Mouse (Mus musculus) embryonic facial prominence, embryonic 10.5 days (tissue): ENCODE results near the gene Fbln2. TPM values are rescaled to one million over a fixed set of nuclear protein-coding genes. Genes with fewer than 3 reads are reported as not detected.
"Not testable (repeated sequence)": the region's sequence is repeated elsewhere in the genome, so short reads cannot be mapped to it uniquely, and the experiment has no call there.

ENCODE experiments used
- DNase-seq: peaks from one replicate; pipeline ENCODE4 v3.0.0-alpha.2; 2017; ENCODE audit warnings: low spot score
- H3K27ac ChIP-seq: fragments of 300-500 bp; sonication (generic); replicated peaks from 2 replicates; pipeline ENCODE4 v1.5.1; 2016; ENCODE audit warnings: mild to moderate bottlenecking
- H3K27me3 ChIP-seq: fragments of 300-500 bp; sonication (generic); replicated peaks from 2 replicates; pipeline ENCODE4 v1.6.1; 2016; ENCODE audit warnings: low read depth, mild to moderate bottlenecking; ENCODE audit not compliant: poor library complexity, severe bottlenecking
- H3K36me3 ChIP-seq: fragments of 300-500 bp; sonication (generic); replicated peaks from 2 replicates; pipeline ENCODE4 v1.6.1; 2016; ENCODE audit warnings: mild to moderate bottlenecking, moderate library complexity
- H3K4me1 ChIP-seq: fragments of 300-500 bp; sonication (generic); 2 replicates; pipeline ENCODE4 v1.6.1; 2016
- H3K4me3 ChIP-seq: fragments of 300-500 bp; sonication (generic); 2 replicates; pipeline ENCODE4 v1.5.1; 2016; ENCODE audit warnings: mild to moderate bottlenecking, moderate library complexity
- H3K9me3 ChIP-seq: fragments of 300-500 bp; sonication (generic); 2 replicates; pipeline ENCODE4 v1.6.1; 2016; ENCODE audit warnings: mild to moderate bottlenecking
- WGBS: fragments of 180-500 bp; shearing (Covaris S2); methylation state at CpG from one replicate; pipeline ENCODE4 v1.1.7; 2016; 5-methylcytosine and 5-hydroxymethylcytosine counted together
- polyA plus RNA-seq: library from polyadenylated mRNA; unstranded; fragments of >200 nt; fragmentation: Nextera tagmentation; extraction: Ambion mirVana; gene quantifications from 2 replicates; pipeline ENCODE4 v1.2.1, GENCODE M21; 2016

The Fbln2 gene
- polyA plus RNA-seq = 56.6 and 69.0 TPM in 2 replicates

- peaks cover 65% of the 10 kb centered on the region for H3K4me1 ChIP-seq
Measured at GRCm38 (mm10) chr6:91212155-91212554, at the start of gene Fbln2. Fbln2 (plus strand) TSS chr6:91212455.

GRCm38 (mm10) chr6:91163195-91163911 lies 48.9 kb upstream of the Fbln2 start:
- Histone ChIP-seq H3K4me3 (no peak overlapping the region), H3K4me1 (peaks cover 31% of the 10 kb centered on the region), H3K27ac (no peak overlapping the region), H3K9me3 (no peaks in the 10 kb centered on the region), H3K36me3 (peaks cover 11% of the 10 kb centered on the region), H3K27me3 (no peaks in the 10 kb centered on the region)
- DNase-seq = no peak
- 85% methylated on average over 5 of the region's 5 CpGs for WGBS

More at GRCm38 (mm10) chr6:91212155-91212554, at the start of gene Fbln2:
- DNase-seq, H3K9me3 ChIP-seq, H3K36me3 ChIP-seq: not testable (repeated sequence)
- Histone ChIP-seq H3K4me3 (peak within 1 kb of the TSS; percentile 64), H3K27ac (peak within 1 kb of the TSS; percentile 86), H3K27me3 (peaks cover 29% of the 10 kb centered on the region)

GRCm38 (mm10) chr6:91164584-91164983 lies 47.7 kb upstream of the Fbln2 start:
- peaks cover 21% of the 10 kb centered on the region for H3K4me1 ChIP-seq
- H3K27ac ChIP-seq = no peak overlapping the region
- H3K36me3 ChIP-seq = peaks cover 14% of the 10 kb centered on the region; the same call in 1 of the 2 replicates
- no peak overlapping the region for H3K4me3 ChIP-seq
- no peaks in the 10 kb centered on the region for H3K9me3 ChIP-seq
- 84% methylated on average over 2 of the region's 2 CpGs for WGBS
- DNase-seq = no peak
- no peaks in the 10 kb centered on the region for H3K27me3 ChIP-seq

- DNase-seq = peak; percentile 72
- no peak overlapping the region for H3K27ac ChIP-seq
- 35% methylated on average over 3 of the region's 3 CpGs for WGBS
- H3K4me1 ChIP-seq = peaks cover 17% of the 10 kb centered on the region
- no peak overlapping the region for H3K4me3 ChIP-seq
- H3K36me3 ChIP-seq = peaks cover 14% of the 10 kb centered on the region; the same call in 1 of the 2 replicates
- H3K27me3 ChIP-seq = no peaks in the 10 kb centered on the region
- no peaks in the 10 kb centered on the region for H3K9me3 ChIP-seq
Measured at GRCm38 (mm10) chr6:91165210-91165609, 47.0 kb upstream of the Fbln2 start.

GRCm38 (mm10) chr6:91167828-91168227 lies 44.4 kb upstream of the Fbln2 start:
- no peaks in the 10 kb centered on the region for H3K9me3 ChIP-seq
- no peaks in the 10 kb centered on the region for H3K4me1 ChIP-seq
- peaks cover 18% of the 10 kb centered on the region for H3K36me3 ChIP-seq
- WGBS = 60% methylated on average over 3 of the region's 3 CpGs
- H3K27me3 ChIP-seq = no peaks in the 10 kb centered on the region
- no peak overlapping the region for H3K27ac ChIP-seq
- DNase-seq = no peak
- H3K4me3 ChIP-seq = no peak overlapping the region

GRCm38 (mm10) chr6:91169129-91169528 lies 43.1 kb upstream of the Fbln2 start:
- peaks cover 24% of the 10 kb centered on the region for H3K36me3 ChIP-seq
- DNase-seq = no peak
- H3K4me3 ChIP-seq = no peak overlapping the region
- no peaks in the 10 kb centered on the region for H3K4me1 ChIP-seq
- WGBS = 89% methylated on average over 8 of the region's 8 CpGs
- H3K9me3 ChIP-seq = no peaks in the 10 kb centered on the region
- no peak overlapping the region for H3K27ac ChIP-seq
- no peaks in the 10 kb centered on the region for H3K27me3 ChIP-seq

- Histone ChIP-seq H3K4me1 (no peaks in the 10 kb centered on the region), H3K36me3 (peaks cover 24% of the 10 kb centered on the region), H3K27me3 (no peaks in the 10 kb centered on the region), H3K27ac (no peak overlapping the region), H3K9me3 (no peaks in the 10 kb centered on the region), H3K4me3 (no peak overlapping the region)
- WGBS = 83% methylated on average over 3 of the region's 3 CpGs
- no peak for DNase-seq
Measured at GRCm38 (mm10) chr6:91171396-91171895, 40.8 kb upstream of the Fbln2 start.

GRCm38 (mm10) chr6:91172381-91172780 lies 39.9 kb upstream of the Fbln2 start:
- Histone ChIP-seq H3K4me1 (no peaks in the 10 kb centered on the region), H3K27me3 (no peaks in the 10 kb centered on the region), H3K36me3 (peaks cover 24% of the 10 kb centered on the region), H3K27ac (no peak overlapping the region), H3K4me3 (no peak overlapping the region), H3K9me3 (no peaks in the 10 kb centered on the region)
- 81% methylated on average over 2 of the region's 2 CpGs for WGBS
- no peak for DNase-seq

GRCm38 (mm10) chr6:91173221-91173880 lies 38.9 kb upstream of the Fbln2 start:
- no peaks in the 10 kb centered on the region for H3K4me1 ChIP-seq
- 46% methylated on average over 7 of the region's 7 CpGs for WGBS
- no peak overlapping the region for H3K27ac ChIP-seq
- peak; percentile 78 for DNase-seq
- H3K9me3 ChIP-seq = no peaks in the 10 kb centered on the region
- H3K27me3 ChIP-seq = no peaks in the 10 kb centered on the region
- H3K4me3 ChIP-seq = no peak overlapping the region
- H3K36me3 ChIP-seq = peaks cover 24% of the 10 kb centered on the region

GRCm38 (mm10) chr6:91174211-91174610 lies 38.0 kb upstream of the Fbln2 start:
- Histone ChIP-seq H3K27me3 (no peaks in the 10 kb centered on the region), H3K4me1 (no peaks in the 10 kb centered on the region), H3K9me3 (no peaks in the 10 kb centered on the region), H3K36me3 (peaks cover 17% of the 10 kb centered on the region), H3K4me3 (no peak overlapping the region), H3K27ac (no peak overlapping the region)
- WGBS = 78% methylated on average over 3 of the region's 3 CpGs
- no peak for DNase-seq

- 40% methylated on average over 9 of the region's 9 CpGs for WGBS
- H3K4me1 ChIP-seq = peaks cover 38% of the 10 kb centered on the region
- 0 out of 2 replicates have a peak overlapping the region, but pooled peaks have one; percentile 1 for H3K4me3 ChIP-seq
- H3K9me3 ChIP-seq = no peaks in the 10 kb centered on the region
- no peaks in the 10 kb centered on the region for H3K27me3 ChIP-seq
- peak overlapping the region; percentile 85 for H3K27ac ChIP-seq
- peak; percentile 67 for DNase-seq
- no peaks in the 10 kb centered on the region for H3K36me3 ChIP-seq
Measured at GRCm38 (mm10) chr6:91180767-91181171, 31.5 kb upstream of the Fbln2 start.

GRCm38 (mm10) chr6:91181320-91181719 lies 30.9 kb upstream of the Fbln2 start:
- H3K27me3 ChIP-seq = no peaks in the 10 kb centered on the region
- H3K4me3 ChIP-seq = no peak overlapping the region
- no peaks in the 10 kb centered on the region for H3K9me3 ChIP-seq
- peaks cover 38% of the 10 kb centered on the region for H3K4me1 ChIP-seq
- H3K36me3 ChIP-seq = no peaks in the 10 kb centered on the region
- no peak for DNase-seq
- 56% methylated on average over 2 of the region's 2 CpGs for WGBS
- H3K27ac ChIP-seq = peak overlapping the region; percentile 85

- 87% methylated on average over 4 of the region's 4 CpGs for WGBS
- peaks cover 38% of the 10 kb centered on the region for H3K4me1 ChIP-seq
Measured at GRCm38 (mm10) chr6:91182075-91182490, 30.2 kb upstream of the Fbln2 start.

More at GRCm38 (mm10) chr6:91182075-91182490, 30.2 kb upstream of the Fbln2 start:
- Histone ChIP-seq H3K36me3 (no peaks in the 10 kb centered on the region), H3K4me3 (no peak overlapping the region), H3K27me3 (no peaks in the 10 kb centered on the region), H3K9me3 (no peaks in the 10 kb centered on the region), H3K27ac (peak overlapping the region; percentile 61; the same call in 1 of the 2 replicates)
- DNase-seq = no peak
